Mouse (Mus musculus): ENCODE measurements around the gene Cbx5.

DNA sequence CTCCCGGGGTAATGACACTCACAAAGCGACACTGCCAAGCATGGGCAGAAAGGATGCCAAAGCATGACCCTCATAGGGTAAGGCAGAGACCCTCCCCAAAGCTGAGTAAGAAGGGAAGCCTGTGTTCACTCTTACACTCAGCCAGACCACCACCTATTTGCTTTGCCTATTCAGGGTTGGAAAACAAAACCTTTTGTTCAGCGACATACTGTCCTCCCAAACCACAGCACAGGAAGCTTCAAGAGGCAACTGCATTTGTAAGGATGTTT, 92.3 kb downstream of the Cbx5 start:
- no peak for TF ChIP-seq CTCF (IDR thresholded peaks at IDR 0.05; ENCODE audit: low read depth)
- no peak for TF ChIP-seq EP300 (IDR thresholded peaks at IDR 0.05; ENCODE audit: low read depth)
